Mouse (Mus musculus) embryonic facial prominence, embryonic 10.5 days (tissue): ENCODE results near the gene Oog1. TPM values are rescaled to one million over a fixed set of nuclear protein-coding genes. Genes with fewer than 3 reads are reported as not detected.
A peak's percentile ranks its signal among the peaks of the same experiment; 100 is the strongest.
"Not testable (repeated sequence)": the region's sequence is repeated elsewhere in the genome, so short reads cannot be mapped to it uniquely, and the experiment has no call there.

Experiments used
- DNase-seq: peaks from one replicate; pipeline ENCODE4 v3.0.0-alpha.2; 2017; ENCODE audit warnings: low spot score
- H3K27ac ChIP-seq: fragments of 300-500 bp; sonication (generic); replicated peaks from 2 replicates; pipeline ENCODE4 v1.5.1; 2016; ENCODE audit warnings: mild to moderate bottlenecking
- H3K27me3 ChIP-seq: fragments of 300-500 bp; sonication (generic); replicated peaks from 2 replicates; pipeline ENCODE4 v1.6.1; 2016; ENCODE audit warnings: low read depth, mild to moderate bottlenecking; ENCODE audit not compliant: poor library complexity, severe bottlenecking
- H3K36me3 ChIP-seq: fragments of 300-500 bp; sonication (generic); replicated peaks from 2 replicates; pipeline ENCODE4 v1.6.1; 2016; ENCODE audit warnings: mild to moderate bottlenecking, moderate library complexity
- H3K4me1 ChIP-seq: fragments of 300-500 bp; sonication (generic); 2 replicates; pipeline ENCODE4 v1.6.1; 2016
- H3K4me3 ChIP-seq: fragments of 300-500 bp; sonication (generic); 2 replicates; pipeline ENCODE4 v1.5.1; 2016; ENCODE audit warnings: mild to moderate bottlenecking, moderate library complexity
- H3K9me3 ChIP-seq: fragments of 300-500 bp; sonication (generic); 2 replicates; pipeline ENCODE4 v1.6.1; 2016; ENCODE audit warnings: mild to moderate bottlenecking
- WGBS: fragments of 180-500 bp; shearing (Covaris S2); methylation state at CpG from one replicate; pipeline ENCODE4 v1.1.7; 2016; 5-methylcytosine and 5-hydroxymethylcytosine counted together
- polyA plus RNA-seq: library from polyadenylated mRNA; unstranded; fragments of >200 nt; fragmentation: Nextera tagmentation; extraction: Ambion mirVana; gene quantifications from 2 replicates; pipeline ENCODE4 v1.2.1, GENCODE M21; 2016

Oog1 gene
- polyA plus RNA-seq, result not detected in 2 replicates

DNA sequence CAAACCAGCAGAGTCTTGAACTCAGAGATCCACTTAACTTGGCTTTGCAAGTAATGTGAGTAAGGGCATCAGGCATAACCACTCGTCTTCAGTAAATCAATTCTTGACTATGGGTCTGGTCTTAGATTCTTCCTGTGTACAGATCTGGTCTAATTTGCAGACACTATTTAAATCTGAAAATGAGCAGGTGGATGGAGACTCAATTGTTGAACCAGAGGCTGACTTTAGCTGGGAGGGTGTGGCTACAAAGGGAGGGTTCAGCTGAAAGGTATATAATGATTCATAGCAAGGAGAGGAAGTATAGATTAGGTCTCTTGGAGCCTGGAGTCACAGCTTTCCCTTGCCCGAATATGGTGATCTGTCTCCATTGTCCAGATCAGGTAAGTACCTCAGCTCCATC is at the start of gene Oog1:
Gene Oog1 (plus strand): TSS at position 301 of the 400 bp plus-strand sequence.
- DNase-seq, H3K4me1 ChIP-seq: not testable (repeated sequence)
- 84% methylated on average over 1 of the region's 2 CpGs for WGBS

DNA sequence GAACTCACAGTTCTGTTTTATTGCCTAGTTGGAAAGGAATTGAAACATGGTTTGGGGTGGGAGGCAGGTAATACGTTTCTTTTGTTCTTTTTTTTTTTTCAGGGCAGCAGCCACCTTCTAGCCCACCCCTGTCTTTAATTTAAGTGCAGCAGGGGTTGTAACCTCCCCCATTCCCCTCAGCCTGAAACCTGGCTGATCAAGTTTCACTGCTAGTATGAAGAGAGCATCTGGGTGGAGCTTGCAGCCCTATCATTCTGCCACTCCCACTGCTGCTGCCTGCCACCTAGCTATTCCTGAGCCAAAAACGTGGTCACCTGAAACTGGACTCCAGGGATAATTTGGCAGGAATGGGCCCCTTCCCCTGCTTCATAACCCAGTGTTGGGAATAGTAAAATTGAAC is 1.1 kb upstream of the Oog1 start:
- H3K4me3 ChIP-seq, H3K27ac ChIP-seq, H3K27me3 ChIP-seq, H3K36me3 ChIP-seq, H3K4me1 ChIP-seq, H3K9me3 ChIP-seq: not testable (repeated sequence)
- DNase-seq, result peak; percentile 11
- WGBS, result 3% methylated on average over 2 of the region's 2 CpGs

More for the DNA sequence above, at the start of gene Oog1:
- H3K9me3 ChIP-seq, H3K27me3 ChIP-seq, H3K4me3 ChIP-seq, H3K27ac ChIP-seq, H3K36me3 ChIP-seq: not testable (repeated sequence)

DNA sequence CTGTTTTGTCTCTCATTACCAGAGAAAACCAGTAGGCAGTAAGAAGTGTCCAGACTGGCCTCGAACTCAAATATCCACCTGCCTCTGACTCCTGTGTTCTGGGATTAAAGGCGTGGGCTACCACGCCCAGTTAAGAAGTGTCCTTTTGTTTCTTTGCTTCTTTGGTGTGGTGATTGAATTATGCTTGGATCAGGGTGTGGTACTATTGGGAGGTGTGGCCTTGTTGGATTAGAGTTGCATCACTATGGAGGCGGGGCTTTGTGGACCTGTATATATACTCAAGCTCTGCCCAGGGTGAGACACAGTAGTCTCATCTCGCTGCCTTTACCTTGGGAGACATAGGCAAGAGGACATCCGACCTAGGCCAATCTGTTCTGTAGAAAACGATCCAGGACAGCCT is 16.1 kb downstream of the Oog1 start, which contains the start of gene Gm4027:
Gene Gm4027 (plus strand): TSS at position 301 of the 400 bp plus-strand sequence.
- not testable (repeated sequence) for H3K4me1 ChIP-seq, H3K27me3 ChIP-seq, H3K36me3 ChIP-seq, H3K9me3 ChIP-seq, H3K27ac ChIP-seq, DNase-seq, H3K4me3 ChIP-seq
- 94% methylated on average over 7 of the region's 7 CpGs for WGBS

- not testable (repeated sequence) for DNase-seq, H3K4me1 ChIP-seq, H3K27me3 ChIP-seq, H3K36me3 ChIP-seq, H3K9me3 ChIP-seq, H3K4me3 ChIP-seq, H3K27ac ChIP-seq
- 87% methylated on average over 2 of the region's 2 CpGs for WGBS
Observed at GRCm38 (mm10) chr12:87644520-87644919, 42.0 kb downstream of the Oog1 start, which contains the start of gene Gm16381. Gene Gm16381 (minus strand): TSS chr12:87644620.

GRCm38 (mm10) chr12:87652916-87653703 is 50.6 kb downstream of the Oog1 start:
- not testable (repeated sequence) for H3K36me3 ChIP-seq, DNase-seq, H3K27me3 ChIP-seq, H3K9me3 ChIP-seq, H3K4me3 ChIP-seq, H3K4me1 ChIP-seq, H3K27ac ChIP-seq
- 75% methylated on average over 2 of the region's 4 CpGs for WGBS

Other genes with a start within 250 kb of the Oog1 start
- 58.5 and 61.8 TPM in 2 replicates for gene Sptlc2, start 214.3 kb upstream of the Oog1 start, polyA plus RNA-seq
- gene Slirp, start 158.8 kb upstream of the Oog1 start, polyA plus RNA-seq, result 311 and 324 TPM in 2 replicates
- 69.6 and 76.0 TPM in 2 replicates for gene Alkbh1, start 158.7 kb upstream of the Oog1 start, polyA plus RNA-seq
- 159 and 166 TPM in 2 replicates for gene Snw1, start 130.4 kb upstream of the Oog1 start, polyA plus RNA-seq
- gene Gm5788, start 108.0 kb upstream of the Oog1 start, polyA plus RNA-seq, result not detected in 2 replicates
- gene Gm8300, start 88.4 kb upstream of the Oog1 start, polyA plus RNA-seq, result not detected in 2 replicates
- gene Gm4027, start 16.2 kb downstream of the Oog1 start, polyA plus RNA-seq, result not detected in 2 replicates
- not detected in 2 replicates for gene Gm16381, start 41.9 kb downstream of the Oog1 start, polyA plus RNA-seq
- not detected in 2 replicates for gene Gm21319, start 173.1 kb downstream of the Oog1 start, polyA plus RNA-seq
- gene Gm21936, start 192.8 kb downstream of the Oog1 start, polyA plus RNA-seq, result not detected in 2 replicates
- gene BB287469, start 213.9 kb downstream of the Oog1 start, polyA plus RNA-seq, result not detected in 2 replicates
- not detected in 2 replicates for gene Gm2001, start 239.7 kb downstream of the Oog1 start, polyA plus RNA-seq